Mouse (Mus musculus) limb, embryonic 12.5 days (tissue): ENCODE results near the gene Neu1. TPM values are rescaled to one million over a fixed set of nuclear protein-coding genes. Genes with fewer than 3 reads are reported as not detected.
"Not testable (repeated sequence)": the region's sequence is repeated elsewhere in the genome, so short reads cannot be mapped to it uniquely, and the experiment has no call there.

Experiments used
- ATAC-seq: fragments of 200-750 bp; cut with Nextera tagmentation; 2 replicates; pipeline ENCODE4 v1.8.0; 2017; ENCODE audit warnings: low read depth, moderate TSS enrichment; ENCODE audit not compliant: insufficient number of reproducible peaks, insufficient read depth, low FRiP score, low TSS enrichment
- H3K27ac ChIP-seq: fragments of 300-500 bp; sonication (generic); 2 replicates; pipeline ENCODE4 v1.5.1; 2016; ENCODE audit warnings: mild to moderate bottlenecking, moderate library complexity
- H3K27me3 ChIP-seq: fragments of 300-500 bp; sonication (generic); 2 replicates; pipeline ENCODE4 v1.6.1; 2016; ENCODE audit warnings: mild to moderate bottlenecking, moderate library complexity
- H3K36me3 ChIP-seq: fragments of 300-500 bp; sonication (generic); 2 replicates; pipeline ENCODE4 v1.6.1; 2016; ENCODE audit warnings: mild to moderate bottlenecking, moderate library complexity
- H3K4me1 ChIP-seq: fragments of 300-500 bp; sonication (generic); replicated peaks from 2 replicates; pipeline ENCODE4 v1.6.1; 2016
- H3K4me2 ChIP-seq: fragments of 300-500 bp; sonication (generic); 2 replicates; pipeline ENCODE4 v1.6.1; 2016; ENCODE audit warnings: mild to moderate bottlenecking, moderate library complexity
- H3K4me3 ChIP-seq: fragments of 300-500 bp; sonication (generic); replicated peaks from 2 replicates; pipeline ENCODE4 v1.5.1; 2016; ENCODE audit warnings: mild to moderate bottlenecking
- H3K9ac ChIP-seq: fragments of 300-500 bp; sonication (generic); replicated peaks from 2 replicates; pipeline ENCODE4 v1.6.1; 2016; ENCODE audit warnings: mild to moderate bottlenecking, moderate library complexity
- H3K9me3 ChIP-seq: fragments of 300-500 bp; sonication (generic); 2 replicates; pipeline ENCODE4 v1.6.1; 2016; ENCODE audit warnings: mild to moderate bottlenecking, moderate library complexity
- WGBS: fragments of 180-500 bp; shearing (Covaris S2); methylation state at CpG from one replicate; pipeline ENCODE4 v1.1.7; 2016; 5-methylcytosine and 5-hydroxymethylcytosine counted together
- polyA plus RNA-seq: library from polyadenylated mRNA; unstranded; fragments of >200 nt; fragmentation: Nextera tagmentation; extraction: Ambion mirVana; gene quantifications from 2 replicates; pipeline ENCODE4 v1.2.1, GENCODE M21; 2016

The Neu1 gene
- polyA plus RNA-seq, 1 experiment from 2014 or later = 18.9 TPM

DNA sequence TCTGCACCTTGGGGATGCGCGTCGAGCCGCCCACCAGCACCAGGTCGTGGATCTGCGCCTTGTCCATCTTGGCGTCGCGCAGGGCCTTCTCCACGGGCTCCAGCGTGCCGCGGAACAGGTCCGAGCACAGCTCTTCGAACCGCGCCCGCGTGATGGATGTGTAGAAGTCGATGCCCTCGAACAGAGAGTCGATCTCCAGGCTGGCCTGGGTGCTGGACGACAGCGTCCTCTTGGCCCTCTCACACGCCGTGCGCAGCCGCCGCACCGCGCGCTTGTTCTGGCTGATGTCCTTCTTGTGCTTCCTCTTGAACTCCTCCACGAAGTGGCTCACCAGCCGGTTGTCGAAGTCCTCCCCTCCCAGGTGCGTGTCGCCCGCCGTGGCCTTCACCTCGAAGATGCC is 26.9 kb downstream of the Neu1 start:
- not testable (repeated sequence) for H3K4me2 ChIP-seq, H3K9me3 ChIP-seq, H3K4me3 ChIP-seq, H3K27ac ChIP-seq, H3K36me3 ChIP-seq, H3K4me1 ChIP-seq, ATAC-seq, H3K9ac ChIP-seq
- 34% methylated on average over 27 of the region's 40 CpGs for WGBS
- peaks cover 38% of the 10 kb centered on the region for H3K27me3 ChIP-seq

DNA sequence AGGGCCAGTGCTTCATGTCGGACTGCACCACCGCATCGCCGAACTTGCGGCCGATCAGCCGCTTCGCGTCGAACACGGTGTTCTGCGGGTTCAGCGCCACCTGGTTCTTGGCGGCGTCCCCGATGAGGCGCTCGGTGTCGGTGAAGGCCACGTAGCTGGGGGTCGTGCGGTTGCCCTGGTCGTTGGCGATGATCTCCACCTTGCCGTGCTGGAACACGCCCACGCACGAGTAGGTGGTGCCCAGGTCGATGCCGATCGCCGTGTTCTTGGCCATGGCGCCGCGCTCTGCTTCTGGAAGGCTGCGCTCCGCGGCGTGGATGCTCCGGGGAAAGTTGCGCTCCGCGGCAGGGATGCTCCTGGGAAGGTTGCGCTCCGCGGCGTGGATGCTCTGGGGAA is 27.7 kb downstream of the Neu1 start:
- Histone ChIP-seq H3K27me3 (peaks cover 43% of the 10 kb centered on the region), H3K4me3 (peak overlapping the region; percentile 55), H3K4me2 (peak overlapping the region; percentile 65), H3K9ac (0 out of 2 replicates have a peak overlapping the region, but pooled peaks have one; percentile 31)
- H3K9me3 ChIP-seq, H3K27ac ChIP-seq, H3K36me3 ChIP-seq, H3K4me1 ChIP-seq: not testable (repeated sequence)
- WGBS = 1% methylated on average over 31 of the region's 47 CpGs
- ATAC-seq = peak; percentile 22

DNA sequence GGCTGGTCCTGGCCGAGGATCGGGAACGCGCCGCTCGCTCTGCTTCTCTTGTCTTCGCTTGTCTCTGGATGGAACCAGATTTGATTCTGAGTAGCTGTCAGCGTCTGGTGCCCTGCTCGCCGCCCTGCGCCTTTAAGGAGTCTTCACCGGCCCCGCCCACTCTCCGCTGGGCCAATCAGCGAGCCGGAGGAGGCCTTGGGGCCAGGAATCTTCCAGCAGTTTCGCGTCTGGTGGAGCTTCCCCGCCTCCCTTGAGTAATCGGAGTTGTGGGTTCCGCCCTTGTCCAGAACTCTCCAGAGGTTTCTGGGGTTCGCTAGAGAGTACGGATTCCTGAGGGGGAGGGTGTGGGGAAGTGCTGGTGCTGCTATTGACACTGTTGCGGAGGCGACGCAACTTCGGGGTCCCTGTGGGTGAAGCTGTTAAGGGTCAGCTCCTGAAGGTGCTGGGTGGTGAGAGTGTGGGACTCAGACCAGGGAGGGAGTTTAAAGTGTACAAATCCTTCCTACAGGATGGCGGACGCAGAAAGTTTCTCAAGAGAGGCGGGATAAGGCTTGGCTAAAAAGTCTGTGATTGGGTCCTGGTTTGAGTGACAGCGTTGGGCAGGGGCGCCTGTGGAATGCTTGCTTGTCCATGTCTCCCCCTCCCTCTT is 28.2 kb downstream of the Neu1 start, which contains the start of gene Hspa1b:
Gene Hspa1b, minus strand, starts transcription at position 109 of the 649 bp plus-strand sequence.
- Histone ChIP-seq H3K4me2 (peak within 1 kb of the TSS; percentile 65), H3K27ac (peak within 1 kb of the TSS; percentile 91), H3K4me3 (peak within 1 kb of the TSS; percentile 55), H3K27me3 (peaks cover 43% of the 10 kb centered on the region), H3K9ac (peak within 1 kb of the TSS; percentile 66)
- H3K9me3 ChIP-seq, H3K4me1 ChIP-seq, H3K36me3 ChIP-seq: not testable (repeated sequence)
- ATAC-seq = peak; percentile 91
- under 1% methylated on average over 32 of the region's 32 CpGs for WGBS

DNA sequence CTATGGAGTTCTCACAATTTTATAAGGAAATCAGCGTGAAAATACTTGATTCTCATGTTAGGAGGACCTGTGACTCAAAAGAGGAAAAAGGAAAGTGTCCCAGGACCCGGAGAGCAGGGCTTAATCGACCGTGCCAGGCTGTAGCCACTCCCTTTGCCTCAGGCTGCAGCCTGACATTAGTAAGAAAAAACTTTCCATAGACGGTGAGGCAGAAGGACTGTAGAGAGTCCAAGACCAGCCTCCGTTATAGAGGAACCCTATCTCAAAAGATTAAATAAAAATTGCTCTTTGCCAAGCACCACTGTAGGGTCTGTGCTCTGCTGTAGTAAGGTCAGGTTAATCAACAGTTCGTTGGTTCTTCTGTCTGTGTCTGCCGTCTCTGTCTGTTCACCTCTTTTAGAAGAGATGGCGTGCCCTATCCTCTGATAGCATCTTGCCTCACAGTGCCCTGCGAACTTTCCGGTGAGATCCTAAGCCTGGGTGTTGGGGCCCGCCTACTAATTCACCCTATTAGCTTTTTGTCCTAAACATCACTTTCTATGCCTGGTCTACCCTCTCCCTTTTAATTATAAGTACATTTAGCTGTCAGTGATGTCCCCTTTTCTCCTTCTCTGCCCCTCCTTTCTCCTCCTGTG is 28.9 kb downstream of the Neu1 start:
- no peaks in the 10 kb centered on the region for H3K36me3 ChIP-seq
- H3K27ac ChIP-seq = peak overlapping the region; percentile 91
- H3K27me3 ChIP-seq = peaks cover 42% of the 10 kb centered on the region
- 15% methylated on average over 12 of the region's 12 CpGs for WGBS
- H3K4me1 ChIP-seq = peaks cover 8% of the 10 kb centered on the region
- H3K9ac ChIP-seq = peak overlapping the region; percentile 66; the same call in 1 of the 2 replicates
- H3K9me3 ChIP-seq = no peaks in the 10 kb centered on the region
- ATAC-seq = no peak
- H3K4me2 ChIP-seq = peak overlapping the region; percentile 65
- peak overlapping the region; percentile 55 for H3K4me3 ChIP-seq

DNA sequence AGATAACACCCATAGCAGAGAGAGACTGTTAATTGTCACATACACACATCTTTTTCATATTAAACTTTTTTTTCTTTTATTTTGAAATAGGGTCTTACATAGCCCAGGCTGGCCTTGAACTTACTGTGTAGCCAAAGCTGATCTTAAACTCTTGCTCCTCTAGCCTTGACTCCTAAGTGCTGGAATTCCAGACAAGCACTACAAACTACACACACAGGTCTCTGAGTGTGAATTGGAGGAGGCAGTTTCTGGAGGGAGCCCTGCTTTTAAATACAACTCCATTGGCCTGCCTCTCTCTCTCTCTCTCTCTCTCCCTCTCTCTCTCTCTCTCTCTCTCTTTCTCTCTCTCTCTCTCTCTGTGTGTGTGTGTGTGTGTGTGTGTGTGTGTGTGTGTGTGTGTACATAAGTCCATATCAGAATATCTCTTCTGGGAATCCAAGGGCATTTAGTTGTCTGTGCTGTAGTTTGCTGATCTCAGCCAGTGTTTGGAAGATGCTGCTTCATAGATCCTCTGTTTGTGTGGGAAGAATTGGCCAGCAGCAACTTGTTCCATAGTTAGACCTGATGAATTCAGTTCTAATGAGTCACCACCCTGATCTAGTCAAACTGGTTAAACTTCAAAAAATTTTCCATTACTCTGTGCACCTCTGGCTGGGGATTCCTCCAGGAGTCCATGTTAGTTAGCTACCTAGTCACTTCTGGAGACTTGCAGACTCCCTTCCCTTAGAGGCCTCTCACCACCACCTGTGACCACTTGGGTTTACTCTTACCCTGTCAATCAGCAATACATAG is 29.8 kb downstream of the Neu1 start:
- H3K9me3 ChIP-seq = no peaks in the 10 kb centered on the region
- H3K36me3 ChIP-seq = no peaks in the 10 kb centered on the region
- H3K4me1 ChIP-seq = peaks cover 8% of the 10 kb centered on the region
- H3K27ac ChIP-seq = no peak overlapping the region
- H3K27me3 ChIP-seq = peaks cover 35% of the 10 kb centered on the region
- no peak overlapping the region for H3K4me3 ChIP-seq
- no peak for ATAC-seq
- no peak overlapping the region for H3K4me2 ChIP-seq
- no peak overlapping the region for H3K9ac ChIP-seq

DNA sequence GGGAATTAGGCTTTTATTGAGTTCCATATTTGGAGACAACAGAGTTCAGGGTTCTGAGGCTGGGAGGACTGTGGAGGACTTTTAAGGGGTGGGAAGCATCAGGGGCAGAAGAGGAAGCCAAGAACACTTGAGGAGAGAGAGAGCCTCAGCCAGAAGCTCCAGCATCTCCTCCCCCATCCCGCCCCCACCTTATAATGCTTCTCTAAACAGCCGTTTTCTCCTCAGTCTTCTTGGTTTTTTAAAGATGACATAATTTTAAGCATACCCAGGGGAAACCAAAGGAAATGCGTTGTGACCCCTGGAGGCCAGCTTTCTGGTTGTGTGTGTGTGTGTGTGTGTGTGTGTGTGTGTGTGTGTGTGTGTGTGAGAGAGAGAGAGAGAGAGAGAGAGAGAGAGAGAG is 31.1 kb downstream of the Neu1 start:
- no peak overlapping the region for H3K4me3 ChIP-seq
- no peaks in the 10 kb centered on the region for H3K9me3 ChIP-seq
- H3K36me3 ChIP-seq = no peaks in the 10 kb centered on the region
- WGBS = 35% methylated on average over 3 of the region's 3 CpGs
- peaks cover 33% of the 10 kb centered on the region for H3K27me3 ChIP-seq
- H3K9ac ChIP-seq = peak overlapping the region; percentile 37; the same call in 1 of the 2 replicates
- ATAC-seq = no peak
- H3K4me1 ChIP-seq = peaks cover 8% of the 10 kb centered on the region
- H3K27ac ChIP-seq = no peak overlapping the region
- H3K4me2 ChIP-seq = no peak overlapping the region

DNA sequence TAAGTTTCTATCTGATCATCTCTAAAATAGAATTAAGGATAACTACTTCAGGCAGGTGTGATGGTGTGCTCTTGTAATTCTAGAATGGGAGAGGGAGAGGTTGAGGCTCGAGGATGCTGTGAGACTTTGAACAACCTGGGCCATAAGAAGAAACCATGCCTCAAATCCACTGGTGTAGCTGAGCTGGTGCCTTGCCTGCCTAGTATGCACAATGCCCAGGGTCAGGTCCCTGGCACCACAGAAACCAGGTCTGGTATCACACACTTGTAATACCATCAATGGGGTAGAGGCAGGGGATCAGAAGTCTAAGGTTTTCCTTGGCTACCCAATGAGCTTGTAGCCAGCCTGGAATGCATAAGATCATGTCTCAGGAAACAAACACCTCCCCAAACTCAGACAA is 31.8 kb downstream of the Neu1 start:
- 45% methylated on average over 1 of the region's 1 CpGs for WGBS
- Histone ChIP-seq H3K9me3 (no peaks in the 10 kb centered on the region), H3K27ac (no peak overlapping the region), H3K4me3 (no peak overlapping the region), H3K4me1 (peaks cover 8% of the 10 kb centered on the region), H3K36me3 (no peaks in the 10 kb centered on the region), H3K27me3 (peaks cover 40% of the 10 kb centered on the region), H3K4me2 (no peak overlapping the region), H3K9ac (no peak overlapping the region)
- ATAC-seq = no peak

DNA sequence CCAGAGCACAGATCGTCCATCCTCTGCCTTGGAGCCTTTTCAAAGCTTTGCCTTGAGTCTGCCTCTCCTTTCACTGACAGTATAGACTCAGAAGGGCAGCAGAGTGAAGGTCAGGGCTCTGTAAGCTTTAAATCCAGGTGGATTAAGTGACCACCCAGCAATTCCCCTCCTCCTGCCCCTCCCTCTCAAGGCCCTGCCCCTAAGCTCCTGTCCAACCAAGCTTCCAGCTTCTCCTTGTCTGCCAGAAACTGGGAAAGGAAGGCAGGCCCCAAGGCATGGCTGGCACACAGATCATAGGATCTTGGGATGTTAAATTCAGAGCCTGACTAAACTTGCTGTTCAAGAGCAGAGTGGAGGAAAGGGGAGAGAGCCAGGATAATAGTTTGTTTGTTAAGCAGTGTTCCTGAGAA is 33.6 kb downstream of the Neu1 start:
- 23% methylated on average over 1 of the region's 1 CpGs for WGBS
- Histone ChIP-seq H3K36me3 (no peaks in the 10 kb centered on the region), H3K27me3 (peaks cover 58% of the 10 kb centered on the region), H3K4me1 (peaks cover 8% of the 10 kb centered on the region), H3K9ac (no peak overlapping the region), H3K4me3 (no peak overlapping the region), H3K4me2 (no peak overlapping the region), H3K9me3 (no peaks in the 10 kb centered on the region), H3K27ac (no peak overlapping the region)
- ATAC-seq = no peak

DNA sequence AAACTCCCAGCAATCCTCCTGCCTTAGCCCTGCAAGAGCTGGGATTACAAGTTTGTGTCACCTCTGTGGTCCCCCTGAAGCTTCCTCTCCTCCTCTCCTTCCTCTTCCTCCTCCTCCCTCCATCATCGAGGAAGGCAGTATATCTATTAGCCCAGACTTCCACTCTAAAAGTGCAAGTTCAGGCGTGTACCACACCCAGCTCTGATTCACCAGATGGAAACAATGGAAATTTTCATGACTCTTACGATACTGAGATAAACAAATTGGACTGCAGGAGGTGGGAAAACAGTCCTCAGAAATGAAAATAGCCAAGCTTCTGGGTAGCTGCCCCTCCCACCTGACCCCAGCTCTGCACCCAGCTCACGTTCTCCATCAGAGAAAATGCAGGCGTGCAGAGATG is 34.6 kb downstream of the Neu1 start:
- H3K36me3 ChIP-seq = no peaks in the 10 kb centered on the region
- H3K9ac ChIP-seq = no peak overlapping the region
- WGBS = 81% methylated on average over 5 of the region's 5 CpGs
- no peaks in the 10 kb centered on the region for H3K4me1 ChIP-seq
- H3K4me3 ChIP-seq = no peak overlapping the region
- H3K27me3 ChIP-seq = peaks cover 65% of the 10 kb centered on the region
- H3K4me2 ChIP-seq = no peak overlapping the region
- no peak for ATAC-seq
- H3K9me3 ChIP-seq = no peaks in the 10 kb centered on the region
- no peak overlapping the region for H3K27ac ChIP-seq

DNA sequence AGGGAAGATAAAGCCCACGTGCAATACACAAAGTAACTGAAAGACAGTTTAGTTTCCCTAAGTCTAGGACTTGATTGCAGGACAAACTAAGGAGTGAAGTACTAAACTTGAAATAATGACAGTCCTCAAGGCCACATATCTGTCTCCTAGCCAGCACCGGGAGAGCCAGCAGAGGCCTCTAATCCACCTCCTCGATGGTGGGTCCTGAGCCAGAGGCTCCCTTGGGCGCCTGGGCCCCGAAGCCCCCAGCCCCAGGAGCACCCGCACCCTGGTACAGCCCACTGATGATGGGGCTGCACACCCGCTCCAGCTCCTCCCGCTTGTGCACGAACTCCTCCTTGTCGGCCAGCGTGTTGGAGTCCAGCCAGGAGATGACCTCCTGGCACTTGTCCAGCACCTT is 38.8 kb downstream of the Neu1 start, which contains the start of gene Gm20481:
Gene Gm20481, plus strand, starts transcription at position 91 of the 400 bp plus-strand sequence.
- not testable (repeated sequence) for H3K9me3 ChIP-seq, H3K9ac ChIP-seq, ATAC-seq, H3K27ac ChIP-seq, H3K4me1 ChIP-seq, H3K4me2 ChIP-seq, H3K36me3 ChIP-seq, H3K4me3 ChIP-seq
- 68% methylated on average over 9 of the region's 11 CpGs for WGBS
- peaks cover 40% of the 10 kb centered on the region for H3K27me3 ChIP-seq

DNA sequence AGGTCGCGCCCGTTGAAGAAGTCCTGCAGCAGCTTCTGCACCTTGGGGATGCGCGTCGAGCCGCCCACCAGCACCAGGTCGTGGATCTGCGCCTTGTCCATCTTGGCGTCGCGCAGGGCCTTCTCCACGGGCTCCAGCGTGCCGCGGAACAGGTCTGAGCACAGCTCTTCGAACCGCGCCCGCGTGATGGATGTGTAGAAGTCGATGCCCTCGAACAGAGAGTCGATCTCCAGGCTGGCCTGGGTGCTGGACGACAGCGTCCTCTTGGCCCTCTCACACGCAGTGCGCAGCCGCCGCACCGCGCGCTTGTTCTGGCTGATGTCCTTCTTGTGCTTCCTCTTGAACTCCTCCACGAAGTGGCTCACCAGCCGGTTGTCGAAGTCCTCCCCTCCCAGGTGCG is 39.8 kb downstream of the Neu1 start:
- H3K4me3 ChIP-seq, H3K9ac ChIP-seq, H3K4me2 ChIP-seq, H3K36me3 ChIP-seq, ATAC-seq, H3K4me1 ChIP-seq, H3K27ac ChIP-seq, H3K9me3 ChIP-seq: not testable (repeated sequence)
- WGBS = 41% methylated on average over 26 of the region's 37 CpGs
- H3K27me3 ChIP-seq = peaks cover 39% of the 10 kb centered on the region
